Mouse (Mus musculus) limb, embryonic 13.5 days (tissue): ENCODE data around the gene Zbtb7b. TPM values are rescaled to one million over a fixed set of nuclear protein-coding genes. Genes with fewer than 3 reads are reported as not detected.
A peak's percentile ranks its signal among the peaks of the same experiment; 100 is the strongest.

Source experiments
- ATAC-seq: fragments of 200-750 bp; cut with Nextera tagmentation; 2 replicates; pipeline ENCODE4 v1.8.0; 2017; ENCODE audit warnings: low read depth, moderate number of reproducible peaks, moderate TSS enrichment; ENCODE audit not compliant: low FRiP score
- H3K27ac ChIP-seq: fragments of 300-500 bp; sonication (generic); 2 replicates; pipeline ENCODE4 v1.5.1; 2015; ENCODE audit warnings: inconsistent platforms, mild to moderate bottlenecking, moderate library complexity
- H3K27me3 ChIP-seq: fragments of 300-500 bp; sonication (generic); 2 replicates; pipeline ENCODE4 v1.6.1; 2015; ENCODE audit warnings: mild to moderate bottlenecking, inconsistent platforms
- H3K36me3 ChIP-seq: fragments of 300-500 bp; sonication (generic); 2 replicates; pipeline ENCODE4 v1.6.1; 2015; ENCODE audit warnings: inconsistent platforms, mild to moderate bottlenecking, moderate library complexity
- H3K4me1 ChIP-seq: fragments of 300-500 bp; sonication (generic); 2 replicates; pipeline ENCODE4 v1.6.1; 2015; ENCODE audit warnings: inconsistent platforms
- H3K4me2 ChIP-seq: fragments of 300-500 bp; sonication (generic); replicated peaks from 2 replicates; pipeline ENCODE4 v1.6.1; 2015; ENCODE audit warnings: inconsistent platforms, mild to moderate bottlenecking, moderate library complexity
- H3K4me3 ChIP-seq: fragments of 300-500 bp; sonication (generic); 2 replicates; pipeline ENCODE4 v1.5.1; 2015; ENCODE audit warnings: moderate library complexity, mild to moderate bottlenecking, inconsistent platforms
- H3K9ac ChIP-seq: fragments of 300-500 bp; sonication (generic); 2 replicates; pipeline ENCODE4 v1.6.1; 2015; ENCODE audit warnings: mild to moderate bottlenecking, inconsistent platforms
- H3K9me3 ChIP-seq: fragments of 300-500 bp; sonication (generic); 2 replicates; pipeline ENCODE4 v1.6.1; 2016; ENCODE audit warnings: inconsistent platforms
- WGBS: fragments of 180-500 bp; shearing (Covaris S2); methylation state at CpG from one replicate; pipeline ENCODE4 v1.1.7; 2015; 5-methylcytosine and 5-hydroxymethylcytosine counted together
- polyA plus RNA-seq: library from polyadenylated mRNA; unstranded; fragments of >200 nt; fragmentation: Nextera tagmentation; extraction: Ambion mirVana; gene quantifications from 2 replicates; pipeline ENCODE4 v1.2.1, GENCODE M21; 2015

The Zbtb7b gene
- polyA plus RNA-seq, 1 experiment from 2014 or later: 2.0 TPM

DNA sequence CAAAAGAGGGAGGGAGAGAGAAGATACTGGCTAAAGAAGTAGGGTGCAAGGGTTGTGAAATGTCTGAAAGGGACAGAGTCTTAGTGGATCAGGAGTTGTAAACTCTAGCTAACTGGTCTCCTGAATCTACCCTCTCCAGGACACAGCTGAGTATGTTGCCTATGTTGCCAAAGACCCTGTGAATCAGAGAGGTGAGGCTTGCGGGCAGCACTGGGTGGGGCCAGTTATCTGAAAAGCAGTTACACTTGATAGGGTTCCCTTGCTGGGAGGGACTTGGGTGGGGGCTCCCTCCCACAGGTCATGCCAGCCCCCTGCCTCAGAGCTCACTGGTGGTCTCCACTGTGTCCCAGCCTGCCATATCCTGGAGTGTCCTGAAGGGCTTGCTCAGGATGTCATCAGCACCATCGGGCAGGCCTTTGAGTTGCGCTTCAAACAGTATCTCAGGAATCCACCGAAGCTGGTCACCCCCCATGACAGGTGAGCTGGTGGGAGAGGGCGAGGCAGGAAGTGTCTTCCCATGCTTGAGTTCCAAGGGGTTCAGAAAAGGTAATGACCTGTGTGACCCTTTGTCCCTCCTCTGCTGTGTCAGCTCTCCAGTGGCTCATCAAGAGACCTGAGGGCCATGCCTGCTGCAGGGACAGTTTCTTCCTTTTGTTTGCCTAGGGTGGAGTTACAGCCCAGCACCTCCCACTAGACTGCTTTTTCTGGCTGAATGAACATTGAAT lies 30.0 kb upstream of the Zbtb7b start:
- 95% methylated on average over 5 of the region's 5 CpGs for WGBS
- Histone ChIP-seq H3K9me3 (no peaks in the 10 kb centered on the region), H3K27ac (no peak overlapping the region), H3K4me2 (no peak overlapping the region), H3K4me3 (no peak overlapping the region), H3K4me1 (peaks cover 42% of the 10 kb centered on the region), H3K36me3 (peaks cover 57% of the 10 kb centered on the region), H3K9ac (no peak overlapping the region), H3K27me3 (no peaks in the 10 kb centered on the region)
- ATAC-seq: no peak

DNA sequence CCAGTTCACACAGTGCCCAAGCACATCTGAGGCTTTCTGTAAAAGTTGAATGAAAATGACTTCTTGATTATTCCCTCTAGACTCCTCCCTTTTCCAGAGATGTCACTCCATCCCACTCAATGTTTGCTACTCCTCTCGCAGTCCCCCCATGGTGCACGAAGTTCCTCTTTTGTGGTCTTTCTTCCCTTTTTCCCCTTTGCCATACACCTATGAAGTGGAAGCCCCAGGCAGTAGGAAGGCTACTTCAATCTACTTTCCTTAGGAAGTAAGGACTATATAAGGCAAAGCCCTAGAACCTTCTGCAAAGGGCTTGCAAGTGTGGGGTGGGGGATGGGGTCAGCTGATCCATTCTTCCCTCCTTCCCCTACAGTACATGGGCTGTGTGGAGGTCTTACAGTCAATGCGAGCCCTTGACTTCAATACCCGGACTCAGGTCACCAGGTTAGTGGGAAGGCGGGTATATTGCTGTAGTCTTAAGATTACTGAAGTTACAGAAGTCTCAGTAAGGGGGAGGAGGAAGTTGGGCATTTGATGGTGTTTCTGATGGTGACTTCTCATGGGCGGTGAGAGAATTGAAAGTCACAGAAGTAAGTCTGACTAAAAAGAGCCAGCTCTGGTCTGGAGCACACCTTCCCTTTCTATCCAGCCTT lies 28.1 kb upstream of the Zbtb7b start:
- peak overlapping the region; percentile 88; the same call in 1 of the 2 replicates for H3K27ac ChIP-seq
- 76% methylated on average over 6 of the region's 6 CpGs for WGBS

DNA sequence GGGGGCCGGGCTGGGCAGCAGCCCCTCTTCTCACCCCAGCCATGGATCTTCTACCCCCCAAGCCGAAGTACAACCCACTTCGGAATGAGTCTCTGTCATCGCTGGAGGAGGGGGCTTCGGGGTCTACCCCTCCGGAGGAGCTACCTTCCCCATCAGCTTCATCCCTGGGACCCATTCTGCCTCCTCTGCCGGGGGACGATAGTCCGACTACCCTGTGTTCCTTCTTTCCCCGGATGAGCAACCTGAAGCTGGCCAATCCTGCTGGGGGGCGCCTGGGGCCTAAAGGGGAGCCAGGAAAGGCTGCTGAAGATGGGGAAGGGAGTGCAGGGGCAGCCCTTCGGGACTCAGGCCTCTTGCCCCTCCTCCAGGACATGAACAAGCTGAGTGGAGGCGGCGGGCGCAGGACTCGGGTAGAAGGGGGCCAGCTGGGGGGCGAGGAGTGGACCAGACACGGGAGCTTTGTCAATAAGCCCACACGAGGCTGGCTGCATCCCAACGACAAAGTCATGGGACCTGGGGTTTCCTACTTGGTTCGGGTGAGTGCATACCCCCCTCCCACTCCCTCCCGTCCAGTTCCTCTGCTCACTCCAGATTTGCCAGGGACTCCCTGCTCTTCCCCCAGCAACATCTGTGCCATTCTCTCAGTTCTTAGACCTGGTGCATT lies 27.4 kb upstream of the Zbtb7b start:
- H3K36me3 ChIP-seq: peaks cover 40% of the 10 kb centered on the region
- H3K4me3 ChIP-seq: peak overlapping the region; percentile 68
- peaks cover 44% of the 10 kb centered on the region for H3K4me1 ChIP-seq
- H3K9me3 ChIP-seq: no peaks in the 10 kb centered on the region
- WGBS: 8% methylated on average over 22 of the region's 22 CpGs
- peak overlapping the region; percentile 76 for H3K9ac ChIP-seq
- H3K4me2 ChIP-seq: peak overlapping the region; percentile 88
- H3K27me3 ChIP-seq: no peaks in the 10 kb centered on the region
- no peak for ATAC-seq
- peak overlapping the region; percentile 88 for H3K27ac ChIP-seq

More for the DNA sequence above, 28.1 kb upstream of the Zbtb7b start:
- Histone ChIP-seq H3K4me1 (peaks cover 43% of the 10 kb centered on the region), H3K4me3 (peak overlapping the region; percentile 68), H3K36me3 (peaks cover 47% of the 10 kb centered on the region), H3K9ac (0 out of 2 replicates have a peak overlapping the region, but pooled peaks have one; percentile 76), H3K4me2 (peak overlapping the region; percentile 88), H3K9me3 (no peaks in the 10 kb centered on the region), H3K27me3 (no peaks in the 10 kb centered on the region)
- no peak for ATAC-seq

DNA sequence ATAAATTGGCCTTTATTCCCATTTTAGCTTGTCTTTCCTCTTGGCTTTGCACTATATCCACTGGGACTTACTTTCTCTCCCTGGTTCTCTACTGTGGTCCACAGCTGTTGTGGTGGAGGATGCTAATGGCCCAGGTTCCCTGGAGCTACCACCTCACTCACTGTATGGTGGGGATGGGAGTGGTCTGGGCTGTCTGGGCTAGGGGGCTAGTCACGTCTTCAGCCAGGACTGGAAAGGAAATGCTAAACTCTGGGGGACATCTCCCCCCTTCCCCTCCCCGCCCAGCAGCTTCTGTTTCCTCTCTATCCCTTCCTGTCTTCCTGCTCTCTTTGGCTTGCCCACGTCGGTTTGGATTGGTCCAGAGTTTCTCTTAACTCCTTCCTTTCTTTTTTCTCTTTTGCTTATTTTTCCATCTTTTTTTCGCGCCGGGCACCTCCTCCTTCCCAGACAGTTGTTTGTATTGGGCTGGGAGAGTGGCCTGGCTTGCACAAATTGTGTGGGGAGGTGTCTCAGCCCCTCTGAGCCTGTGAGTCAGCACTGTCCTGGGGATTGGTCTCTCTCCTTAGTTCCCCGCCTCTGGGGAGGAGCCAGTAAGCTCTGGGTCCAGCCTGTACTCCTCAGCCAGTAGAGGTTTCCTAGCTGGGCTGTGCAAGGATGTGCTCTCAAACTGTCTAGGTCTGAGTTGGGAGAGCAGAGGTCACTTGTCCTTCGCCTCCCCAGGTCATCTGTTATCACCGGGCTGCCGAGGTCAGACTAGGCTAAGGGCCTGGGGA lies 26.6 kb upstream of the Zbtb7b start:
- peak overlapping the region; percentile 88 for H3K4me2 ChIP-seq
- H3K27ac ChIP-seq: peak overlapping the region; percentile 88
- no peaks in the 10 kb centered on the region for H3K27me3 ChIP-seq
- H3K36me3 ChIP-seq: peaks cover 35% of the 10 kb centered on the region
- peak overlapping the region; percentile 68 for H3K4me3 ChIP-seq
- H3K9ac ChIP-seq: peak overlapping the region; percentile 76
- peak; percentile 60 for ATAC-seq
- 2% methylated on average over 11 of the region's 11 CpGs for WGBS
- H3K4me1 ChIP-seq: peaks cover 50% of the 10 kb centered on the region
- no peaks in the 10 kb centered on the region for H3K9me3 ChIP-seq

DNA sequence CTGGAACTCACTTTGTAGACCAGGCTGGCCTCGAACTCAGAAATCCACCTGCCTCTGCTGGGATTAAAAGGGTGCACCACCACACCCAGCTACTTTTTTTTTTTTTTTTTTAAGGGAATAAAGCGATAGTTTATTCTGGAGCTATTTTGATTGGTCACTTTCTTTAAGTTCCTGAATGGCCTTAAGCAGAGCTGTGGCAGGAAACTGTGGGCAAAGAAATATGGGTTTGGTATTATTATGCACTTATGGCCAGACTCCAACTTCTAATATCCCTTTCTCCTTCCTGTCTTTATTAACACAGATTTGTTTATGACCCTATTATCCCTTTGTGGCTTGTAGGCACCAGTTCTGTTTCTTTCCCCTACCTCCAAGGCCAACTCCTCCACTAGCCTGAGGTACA lies 25.8 kb upstream of the Zbtb7b start:
- no peak for ATAC-seq
- H3K27ac ChIP-seq: peak overlapping the region; percentile 88
- peak overlapping the region; percentile 54; the same call in 1 of the 2 replicates for H3K9ac ChIP-seq
- H3K4me3 ChIP-seq: peak overlapping the region; percentile 68
- H3K4me1 ChIP-seq: peaks cover 51% of the 10 kb centered on the region
- H3K4me2 ChIP-seq: peak overlapping the region; percentile 88
- peaks cover 36% of the 10 kb centered on the region for H3K36me3 ChIP-seq
- no peaks in the 10 kb centered on the region for H3K9me3 ChIP-seq
- H3K27me3 ChIP-seq: no peaks in the 10 kb centered on the region
- WGBS: 42% methylated on average over 2 of the region's 2 CpGs

DNA sequence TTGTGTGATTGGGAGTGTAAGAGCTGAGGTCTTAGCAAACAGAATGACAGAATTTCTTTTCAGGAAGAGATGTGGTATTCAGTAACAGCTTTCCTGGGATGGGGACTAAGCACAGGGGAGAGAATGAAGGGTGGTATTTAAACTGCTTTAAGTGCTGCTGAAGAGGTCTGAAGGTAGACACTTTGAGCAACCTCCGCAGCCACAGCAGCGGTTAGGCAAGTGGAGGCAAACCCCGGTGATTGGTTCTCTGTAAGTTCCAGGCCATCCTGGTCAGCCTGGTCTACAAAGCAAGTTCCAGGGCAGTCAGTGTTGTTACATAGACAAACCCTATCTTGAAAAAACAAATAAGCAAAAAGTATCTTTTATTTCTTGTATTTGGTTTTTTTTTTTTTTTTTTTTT lies 25.4 kb upstream of the Zbtb7b start:
- 14% methylated on average over 3 of the region's 3 CpGs for WGBS
- Histone ChIP-seq H3K9ac (peak overlapping the region; percentile 77), H3K4me3 (peak overlapping the region; percentile 68), H3K4me2 (peak overlapping the region; percentile 88), H3K36me3 (peaks cover 36% of the 10 kb centered on the region), H3K9me3 (no peaks in the 10 kb centered on the region), H3K4me1 (peaks cover 51% of the 10 kb centered on the region), H3K27ac (peak overlapping the region; percentile 98), H3K27me3 (no peaks in the 10 kb centered on the region)
- ATAC-seq: no peak

DNA sequence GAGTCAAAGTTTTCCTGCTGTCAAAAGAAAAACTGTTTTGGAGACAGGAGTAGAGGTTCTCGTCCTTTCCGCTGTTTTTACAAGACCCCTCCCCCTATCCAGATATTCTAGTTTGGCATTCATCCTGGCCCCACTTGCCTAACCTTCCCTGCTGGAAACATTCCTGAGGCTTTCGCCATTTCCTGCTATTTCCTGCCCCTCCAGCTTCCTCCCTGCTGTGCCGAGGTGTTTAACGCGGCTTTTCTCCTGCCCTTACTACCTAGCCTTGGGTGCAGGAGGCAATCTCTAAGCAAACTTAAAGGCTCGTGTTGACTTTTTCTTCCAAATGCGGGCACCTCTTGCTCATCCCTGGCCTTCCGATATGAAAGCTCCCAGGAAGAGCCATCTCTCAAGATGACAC lies 25.0 kb upstream of the Zbtb7b start:
- Histone ChIP-seq H3K27me3 (no peaks in the 10 kb centered on the region), H3K4me1 (peaks cover 51% of the 10 kb centered on the region), H3K36me3 (peaks cover 36% of the 10 kb centered on the region), H3K9ac (peak overlapping the region; percentile 77), H3K9me3 (no peaks in the 10 kb centered on the region), H3K4me2 (peak overlapping the region; percentile 88), H3K4me3 (peak overlapping the region; percentile 68), H3K27ac (peak overlapping the region; percentile 98)
- WGBS: under 1% methylated on average over 9 of the region's 9 CpGs
- ATAC-seq: no peak

DNA sequence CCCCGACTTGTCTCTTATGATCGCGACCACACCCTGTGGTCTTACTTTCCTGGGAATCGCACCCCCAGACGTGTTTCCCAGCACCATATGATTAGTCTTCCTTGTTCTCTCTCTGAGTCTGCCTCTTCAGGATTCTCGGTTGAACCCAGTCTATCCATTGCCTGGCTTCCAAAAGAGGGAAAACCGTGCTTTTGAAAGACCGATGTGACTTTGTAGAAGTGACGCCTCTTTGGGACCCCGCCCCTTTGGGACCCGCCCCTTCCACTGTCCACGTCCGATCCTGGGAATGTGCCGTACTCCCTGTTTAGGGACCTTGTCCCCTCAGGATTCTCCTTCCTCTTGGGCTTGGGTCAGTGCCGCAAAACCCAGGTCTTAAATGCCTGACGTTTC lies 24.3 kb upstream of the Zbtb7b start:
- Histone ChIP-seq H3K36me3 (peaks cover 36% of the 10 kb centered on the region), H3K4me2 (peak overlapping the region; percentile 88), H3K4me1 (peaks cover 51% of the 10 kb centered on the region), H3K27me3 (no peaks in the 10 kb centered on the region), H3K9ac (peak overlapping the region; percentile 77), H3K27ac (peak overlapping the region; percentile 98), H3K4me3 (peak overlapping the region; percentile 68), H3K9me3 (no peaks in the 10 kb centered on the region)
- ATAC-seq: peak; percentile 2; the same call in 1 of the 2 replicates
- WGBS: under 1% methylated on average over 16 of the region's 16 CpGs

DNA sequence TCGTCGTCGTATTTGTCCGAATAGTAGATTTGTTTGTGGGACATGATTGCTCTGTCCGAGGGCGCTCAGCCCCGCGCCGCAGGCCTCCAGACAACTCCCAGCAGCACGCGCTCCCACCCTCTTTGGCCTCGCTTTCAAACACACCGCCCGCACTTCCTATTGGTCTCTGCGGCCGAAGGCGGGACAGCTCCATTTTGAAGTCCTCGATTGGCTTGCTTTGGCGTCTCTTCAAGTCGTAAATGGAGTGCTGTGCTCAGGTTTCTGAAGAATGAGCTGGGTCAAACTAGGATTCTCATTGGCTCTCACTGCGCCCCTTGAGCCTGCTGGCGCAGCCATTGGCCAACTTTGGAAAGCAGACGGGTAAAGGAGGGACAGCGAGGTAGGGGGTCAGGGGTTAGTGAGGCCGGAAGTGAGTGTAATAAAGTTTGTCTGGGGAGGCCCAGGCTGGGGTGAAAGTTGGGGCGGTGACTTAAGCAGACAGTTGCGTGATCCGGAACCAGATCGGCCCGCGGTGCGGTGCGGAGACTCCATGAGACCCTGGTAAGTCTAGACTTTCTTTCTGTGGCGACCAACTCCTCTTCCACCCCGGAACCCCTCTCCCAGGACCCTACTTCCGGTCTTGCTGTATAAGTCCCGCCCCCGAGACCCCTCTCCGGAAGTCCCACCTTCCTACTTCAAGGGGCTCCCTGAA lies 23.7 kb upstream of the Zbtb7b start, which contains the start of the genes Cks1b and Shc1:
Cks1b (minus strand) TSS at position 214 of the 691 bp plus-strand sequence.
Shc1 (plus strand) TSS at position 274 of the 691 bp plus-strand sequence.
- Histone ChIP-seq H3K9me3 (no peaks in the 10 kb centered on the region), H3K4me2 (peak within 1 kb of the TSS; percentile 88), H3K4me1 (peaks cover 46% of the 10 kb centered on the region), H3K27ac (peak within 1 kb of the TSS; percentile 98), H3K36me3 (peaks cover 34% of the 10 kb centered on the region), H3K4me3 (peak within 1 kb of the TSS; percentile 68), H3K9ac (peak within 1 kb of the TSS; percentile 79), H3K27me3 (no peaks in the 10 kb centered on the region)
- peak; percentile 94 for ATAC-seq
- WGBS: 0% methylated on average over 39 of the region's 39 CpGs

DNA sequence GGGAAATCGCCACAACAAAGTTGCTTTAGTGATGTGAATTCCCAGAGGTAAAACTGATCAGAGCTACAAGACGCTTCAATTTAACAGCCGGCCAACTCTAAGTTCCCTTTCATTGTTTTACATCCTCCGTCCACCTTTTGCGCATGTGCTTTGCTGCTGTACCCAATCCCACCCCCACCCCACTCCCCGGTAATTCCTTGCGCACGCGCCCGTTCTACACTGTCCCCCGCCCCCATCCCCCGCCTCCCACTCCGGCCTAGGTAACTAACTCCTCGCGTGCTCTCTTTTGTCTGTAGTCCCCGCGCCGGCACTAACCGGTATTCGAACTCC lies 23.2 kb upstream of the Zbtb7b start:
- Histone ChIP-seq H3K4me3 (peak overlapping the region; percentile 68), H3K27me3 (no peaks in the 10 kb centered on the region), H3K27ac (peak overlapping the region; percentile 91), H3K36me3 (peaks cover 34% of the 10 kb centered on the region), H3K9me3 (no peaks in the 10 kb centered on the region), H3K4me2 (peak overlapping the region; percentile 79), H3K4me1 (peaks cover 40% of the 10 kb centered on the region), H3K9ac (peak overlapping the region; percentile 79)
- peak; percentile 46 for ATAC-seq
- under 1% methylated on average over 20 of the region's 20 CpGs for WGBS

DNA sequence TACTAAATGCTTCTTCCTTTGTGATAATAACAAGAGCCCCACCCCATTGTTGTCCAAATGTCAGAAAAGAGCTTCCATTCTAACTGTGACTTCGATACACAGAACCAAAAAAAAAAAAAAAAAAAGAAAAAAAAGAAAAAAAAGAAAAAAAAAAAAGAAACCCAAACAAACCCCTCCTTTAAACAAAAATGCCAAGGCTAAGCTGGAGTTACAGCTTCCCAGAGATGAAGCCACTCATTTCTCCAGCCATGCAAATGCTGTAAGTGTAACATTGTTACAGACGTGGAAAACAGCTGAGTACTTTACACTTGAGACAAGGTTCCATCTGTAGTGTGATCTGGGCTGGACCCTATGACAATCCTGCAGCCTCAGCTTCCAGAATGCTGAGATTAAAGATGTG lies 22.6 kb upstream of the Zbtb7b start:
- 26% methylated on average over 2 of the region's 2 CpGs for WGBS
- no peak for ATAC-seq
- Histone ChIP-seq H3K36me3 (peaks cover 34% of the 10 kb centered on the region), H3K27me3 (no peaks in the 10 kb centered on the region), H3K27ac (peak overlapping the region; percentile 91), H3K4me3 (peak overlapping the region; percentile 68), H3K4me2 (peak overlapping the region; percentile 79), H3K4me1 (peaks cover 34% of the 10 kb centered on the region), H3K9ac (peak overlapping the region; percentile 79), H3K9me3 (no peaks in the 10 kb centered on the region)
